Mouse (Mus musculus): ENCODE measurements around the gene Car4.

The Car4 gene

GRCm38 (mm10) chr11:84958271-84958630, 665 bp downstream of the Car4 start:
- no peak for DNase-seq (ENCODE audit: low spot score)

- no peak for DNase-seq (ENCODE audit: low spot score)
Measured at GRCm38 (mm10) chr11:84959181-84959580, 1.6 kb downstream of the Car4 start.

- no peak for DNase-seq (ENCODE audit: low spot score)
Measured at GRCm38 (mm10) chr11:84959701-84960181, 2.2 kb downstream of the Car4 start.

- no peak for DNase-seq (ENCODE audit: low spot score)
Measured at GRCm38 (mm10) chr11:84960291-84960690, 2.7 kb downstream of the Car4 start.

- DNase-seq (ENCODE audit: low spot score) = no peak
Measured at GRCm38 (mm10) chr11:84960780-84961179, 3.2 kb downstream of the Car4 start.

GRCm38 (mm10) chr11:84961571-84961970, 4.0 kb downstream of the Car4 start:
- no peak for DNase-seq (ENCODE audit: low spot score)

GRCm38 (mm10) chr11:84962536-84962935, 5.0 kb downstream of the Car4 start:
- no peak for DNase-seq (ENCODE audit: low spot score)

GRCm38 (mm10) chr11:84963556-84963955, 6.0 kb downstream of the Car4 start:
- DNase-seq (ENCODE audit: low spot score) = no peak

- no peak for DNase-seq (ENCODE audit: low spot score)
Measured at GRCm38 (mm10) chr11:84966696-84967095, 9.1 kb downstream of the Car4 start.

- DNase-seq (ENCODE audit: low spot score) = no peak
Measured at GRCm38 (mm10) chr11:84967113-84967512, 9.5 kb downstream of the Car4 start.

- no peak for DNase-seq (ENCODE audit: low spot score)
Measured at GRCm38 (mm10) chr11:84968309-84968708, 10.7 kb downstream of the Car4 start.

- DNase-seq (ENCODE audit: low spot score) = no peak
Measured at GRCm38 (mm10) chr11:84968775-84969174, 11.2 kb downstream of the Car4 start.

- no peak for DNase-seq (ENCODE audit: low spot score)
Measured at GRCm38 (mm10) chr11:84972067-84972466, 14.5 kb downstream of the Car4 start.

GRCm38 (mm10) chr11:84973661-84974060, 16.1 kb downstream of the Car4 start:
- DNase-seq (ENCODE audit: low spot score) = no peak

- DNase-seq (ENCODE audit: low spot score) = no peak
Measured at GRCm38 (mm10) chr11:84974582-84974981, 17.0 kb downstream of the Car4 start.

- no peak for DNase-seq (ENCODE audit: low spot score)
Measured at GRCm38 (mm10) chr11:84976706-84977105, 19.1 kb downstream of the Car4 start.

GRCm38 (mm10) chr11:84977385-84977952, 19.9 kb downstream of the Car4 start:
- peak; percentile 5 for DNase-seq (ENCODE audit: low spot score)

- peak; percentile 4 for DNase-seq (ENCODE audit: low spot score)
Measured at GRCm38 (mm10) chr11:84978113-84978512, 20.5 kb downstream of the Car4 start.

- DNase-seq (ENCODE audit: low spot score) = no peak
Measured at GRCm38 (mm10) chr11:84979351-84979750, 21.8 kb downstream of the Car4 start.

GRCm38 (mm10) chr11:84980697-84981096, 23.1 kb downstream of the Car4 start:
- DNase-seq (ENCODE audit: low spot score) = no peak

- no peak for DNase-seq (ENCODE audit: low spot score)
Measured at GRCm38 (mm10) chr11:84985421-84985820, 27.8 kb downstream of the Car4 start.

GRCm38 (mm10) chr11:84988341-84988919, 30.8 kb downstream of the Car4 start:
- no peak for DNase-seq (ENCODE audit: low spot score)

GRCm38 (mm10) chr11:84992996-84993395, 35.4 kb downstream of the Car4 start:
- no peak for DNase-seq (ENCODE audit: low spot score)

- DNase-seq (ENCODE audit: low spot score) = no peak
Measured at GRCm38 (mm10) chr11:84995241-84995640, 37.7 kb downstream of the Car4 start.

Measured in testis, postnatal 14 days (tissue).